Mouse (Mus musculus) kidney, adult 2 months (tissue): ENCODE results near the gene Hcrt. TPM values are rescaled to one million over a fixed set of nuclear protein-coding genes. Genes with fewer than 3 reads are reported as not detected.

Source experiments
- DNase-seq: peaks from one replicate; pipeline ENCODE4 v3.0.0; 2021
- H3K27ac ChIP-seq: fragments of 200-500 bp; 2 replicates; pipeline ENCODE4 v1.5.1; 2012; ENCODE audit warnings: low read depth, low read length, control low read depth, inconsistent platforms; ENCODE audit not compliant: insufficient read depth
- H3K27me3 ChIP-seq: fragments of 200-500 bp; replicated peaks from 2 replicates; pipeline ENCODE4 v1.6.1; 2012; ENCODE audit warnings: mild to moderate bottlenecking, moderate library complexity, low read length, inconsistent platforms; ENCODE audit not compliant: control insufficient read depth, insufficient read depth
- H3K36me3 ChIP-seq: fragments of 200-500 bp; 2 replicates; pipeline ENCODE4 v1.6.1; 2012; ENCODE audit warnings: mild to moderate bottlenecking, moderate library complexity, low read length, inconsistent platforms; ENCODE audit not compliant: control insufficient read depth, insufficient read depth
- H3K4me1 ChIP-seq: fragments of 200-500 bp; 2 replicates; pipeline ENCODE4 v1.6.1; 2011; ENCODE audit warnings: low read length; ENCODE audit not compliant: control insufficient read depth, insufficient read depth
- H3K4me3 ChIP-seq: fragments of 200-500 bp; 2 replicates; pipeline ENCODE4 v1.5.1; 2011; ENCODE audit warnings: mild to moderate bottlenecking, low read depth, low read length, control low read depth; ENCODE audit not compliant: insufficient read depth
- CTCF ChIP-seq: fragments of 200-500 bp; conservative IDR thresholded peaks from 2 replicates; pipeline ENCODE4 v1.5.1; 2011; ENCODE audit warnings: low read depth, mild to moderate bottlenecking, control low read depth, low read length, moderate library complexity, mixed read lengths; ENCODE audit not compliant: insufficient read depth, insufficient read length
- POLR2A ChIP-seq: fragments of 200-500 bp; IDR thresholded peaks from one replicate; pipeline ENCODE4 v1.6.1; 2011; ENCODE audit warnings: low read depth, low read length, control low read depth
- WGBS: fragments of 180-500 bp; shearing (Covaris S2); methylation state at CpG from one replicate; pipeline ENCODE4 v1.1.7; 2018; 5-methylcytosine and 5-hydroxymethylcytosine counted together
- polyA plus RNA-seq: library from polyadenylated mRNA; depleted of rRNA; stranded (reverse); fragments of >200 nt; gene quantifications from 2 replicates; pipeline ENCODE4 v1.2.3, GENCODE M21; 2012

The Hcrt gene
- polyA plus RNA-seq, 1 experiment = not detected

DNA sequence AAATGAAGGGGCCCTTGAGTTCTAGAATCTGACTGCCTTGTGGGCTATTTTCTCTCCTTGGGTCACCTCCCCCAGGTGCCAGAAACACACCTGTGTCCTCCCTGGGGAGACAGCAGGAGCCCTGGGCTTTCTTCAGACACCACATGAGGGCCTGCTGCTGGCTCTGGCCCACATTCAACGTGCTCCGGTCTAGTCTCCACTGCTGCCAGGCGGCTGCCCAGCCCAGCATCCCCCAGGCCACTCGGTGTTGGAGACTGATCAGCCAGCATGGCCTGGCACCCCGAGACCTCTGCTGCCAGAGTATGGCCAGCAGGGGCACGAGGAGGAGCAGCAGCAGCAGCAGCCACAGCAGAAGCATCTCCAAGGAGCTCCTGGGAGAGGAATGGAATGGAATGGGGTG, 7.2 kb upstream of the Hcrt start:
- TF ChIP-seq POLR2A (no peak), CTCF (no peak)
- DNase-seq = no peak
- Histone ChIP-seq H3K36me3 (no peaks in the 10 kb centered on the region), H3K27ac (no peak overlapping the region), H3K4me1 (peaks cover 19% of the 10 kb centered on the region; the same call in 1 of the 2 replicates), H3K27me3 (no peaks in the 10 kb centered on the region), H3K4me3 (peak overlapping the region; percentile 84)
- WGBS = 36% methylated on average over 6 of the region's 6 CpGs

GRCm38 (mm10) chr11:100767871-100768270, 5.1 kb upstream of the Hcrt start:
- no peaks in the 10 kb centered on the region for H3K27me3 ChIP-seq
- TF ChIP-seq POLR2A (no peak), CTCF (no peak)
- 75% methylated on average over 5 of the region's 5 CpGs for WGBS

DNA sequence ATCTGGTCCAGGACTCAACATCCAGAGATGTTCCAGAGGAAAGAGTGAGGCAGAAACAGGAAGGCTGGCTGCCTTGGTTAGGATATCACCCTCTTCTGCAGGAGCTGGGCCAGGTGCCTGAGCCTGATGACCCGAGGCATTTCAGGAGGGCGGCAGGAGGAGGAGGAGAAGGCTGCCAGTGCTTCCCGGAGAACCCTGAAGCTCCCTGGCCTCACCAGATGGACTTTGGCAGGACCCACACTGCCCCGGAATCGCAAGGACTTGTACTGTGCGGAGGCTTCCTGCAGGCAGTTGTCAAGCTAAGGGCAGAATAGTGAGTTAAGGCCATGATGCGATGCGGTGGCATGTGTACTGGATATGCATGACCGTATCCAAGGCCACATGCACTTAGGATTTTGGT, 4.0 kb upstream of the Hcrt start:
- H3K4me3 ChIP-seq = no peak overlapping the region

More at GRCm38 (mm10) chr11:100767871-100768270, 5.1 kb upstream of the Hcrt start:
- Histone ChIP-seq H3K36me3 (no peaks in the 10 kb centered on the region), H3K27ac (no peak overlapping the region), H3K4me1 (peaks cover 19% of the 10 kb centered on the region; the same call in 1 of the 2 replicates), H3K4me3 (no peak overlapping the region)
- DNase-seq = peak; percentile 80

GRCm38 (mm10) chr11:100761547-100762045, 1.1 kb downstream of the Hcrt start:
- TF ChIP-seq POLR2A (no peak), CTCF (peak; percentile 69)
- Histone ChIP-seq H3K4me3 (peak overlapping the region; percentile 55), H3K27me3 (no peaks in the 10 kb centered on the region), H3K36me3 (no peaks in the 10 kb centered on the region), H3K4me1 (0 out of 2 replicates have a peak, but pooled peaks cover 3% of the 10 kb centered on the region), H3K27ac (no peak overlapping the region)
- DNase-seq = peak; percentile 87
- WGBS = under 1% methylated on average over 27 of the region's 27 CpGs

More for the DNA sequence above, 4.0 kb upstream of the Hcrt start:
- no peak for TF ChIP-seq POLR2A
- TF ChIP-seq CTCF = no peak
- Histone ChIP-seq H3K4me1 (peaks cover 19% of the 10 kb centered on the region; the same call in 1 of the 2 replicates), H3K27me3 (no peaks in the 10 kb centered on the region), H3K36me3 (no peaks in the 10 kb centered on the region), H3K27ac (no peak overlapping the region)
- 60% methylated on average over 9 of the region's 9 CpGs for WGBS
- peak; percentile 85 for DNase-seq

DNA sequence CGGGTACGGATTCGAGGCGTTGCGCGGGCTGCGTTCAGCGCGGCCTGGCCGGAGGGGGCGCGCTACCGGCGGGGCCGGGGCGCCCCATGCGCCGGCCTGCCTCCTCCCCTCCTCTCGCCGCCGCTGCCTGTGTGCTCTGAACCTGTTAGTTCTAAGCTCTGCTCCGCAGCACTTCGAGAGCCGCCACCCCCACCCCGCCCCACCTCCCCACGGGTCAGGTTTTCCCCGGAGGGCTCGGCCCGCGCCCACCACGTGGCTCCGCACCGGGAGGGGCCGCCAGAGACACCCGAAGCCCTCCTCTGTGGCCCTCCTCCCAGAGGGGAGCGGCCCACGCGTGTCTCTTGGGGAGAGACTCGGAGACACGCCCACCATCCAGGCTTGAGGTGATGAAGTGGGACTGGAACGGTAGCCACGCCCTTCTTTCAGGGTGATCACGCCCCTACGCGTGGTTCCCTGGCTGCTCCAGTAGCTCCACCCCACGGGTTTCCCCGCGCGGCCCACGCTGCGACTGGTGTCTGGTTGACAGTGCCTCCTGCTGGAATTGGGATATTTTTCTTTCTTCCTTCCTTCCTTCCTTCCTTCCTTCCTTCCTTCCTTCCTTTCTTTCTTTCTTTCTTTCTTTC, 3.0 kb downstream of the Hcrt start, which contains the start of gene Kcnh4:
Kcnh4 (minus strand) TSS at position 332 of the 623 bp plus-strand sequence.
- H3K4me1 ChIP-seq = no peaks in the 10 kb centered on the region
- no peaks in the 10 kb centered on the region for H3K27me3 ChIP-seq
- H3K27ac ChIP-seq = no peak within 1 kb of the TSS
- no peak within 1 kb of the TSS for H3K4me3 ChIP-seq
- no peaks in the 10 kb centered on the region for H3K36me3 ChIP-seq
- 1% methylated on average over 51 of the region's 51 CpGs for WGBS
- no peak for TF ChIP-seq POLR2A
- 0 out of 2 replicates have a peak, but pooled peaks have one; percentile 12 for TF ChIP-seq CTCF
- peak; percentile 51 for DNase-seq

DNA sequence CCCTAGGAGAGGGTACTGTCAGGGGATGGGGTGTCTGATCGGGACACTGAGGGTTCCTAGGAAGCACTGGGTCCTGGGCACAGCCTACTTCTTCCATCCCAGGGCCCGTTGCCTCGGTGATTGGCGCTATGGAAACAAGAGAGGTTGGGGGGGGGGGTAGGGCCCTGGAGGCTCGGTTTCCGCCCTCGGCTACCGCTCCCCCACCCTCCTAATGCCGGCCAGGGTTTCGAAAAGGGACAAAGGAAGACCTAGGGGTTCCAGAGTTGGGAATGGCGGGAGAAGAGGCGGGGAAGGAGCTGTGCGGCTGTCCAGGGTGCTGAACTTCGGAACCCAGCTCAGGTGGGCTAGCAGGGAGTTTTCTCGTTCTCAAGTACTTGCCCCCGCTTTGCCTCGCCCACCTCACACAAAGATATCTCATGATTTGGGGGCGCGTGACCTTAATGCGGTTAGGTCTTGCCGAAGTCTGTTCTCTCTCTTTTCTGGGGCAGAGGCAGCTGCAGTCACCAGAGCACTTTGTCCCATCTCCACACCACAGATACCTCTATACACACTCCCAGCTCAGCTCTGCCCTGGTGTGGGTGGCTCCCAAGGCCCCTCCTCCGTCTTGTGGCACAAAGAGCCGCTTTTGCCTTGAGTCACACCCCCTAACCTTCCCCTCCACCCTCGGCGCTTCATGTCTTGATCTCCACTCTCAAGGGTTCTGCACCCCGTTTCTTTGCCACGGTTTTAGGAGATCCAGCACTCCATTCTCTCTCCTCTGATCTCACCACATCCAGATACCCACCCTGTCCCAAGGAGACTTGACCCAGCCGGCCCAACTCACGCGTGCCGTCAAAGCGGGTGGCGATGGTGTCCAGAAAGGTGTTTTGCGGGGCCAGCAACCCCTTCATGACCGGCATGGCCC, 3.8 kb downstream of the Hcrt start:
- no peaks in the 10 kb centered on the region for H3K4me1 ChIP-seq

More for the DNA sequence above, 3.8 kb downstream of the Hcrt start:
- no peak overlapping the region for H3K27ac ChIP-seq
- WGBS = 2% methylated on average over 35 of the region's 35 CpGs
- no peaks in the 10 kb centered on the region for H3K36me3 ChIP-seq
- no peak overlapping the region for H3K4me3 ChIP-seq
- no peaks in the 10 kb centered on the region for H3K27me3 ChIP-seq
- TF ChIP-seq POLR2A (no peak), CTCF (no peak)
- peak; percentile 41 for DNase-seq
